Mouse (Mus musculus) lung, adult 2 months (tissue): ENCODE measurements at regions not wholly inside any gene's neighbourhood (a gene's known extent, or its start where the extent isn't known, plus 50 kb on each side); places are given as distances from the start of the nearest gene placed in this dataset.

Experiments used
- CTCF ChIP-seq: fragments of 200-500 bp; IDR thresholded peaks from 2 replicates; pipeline ENCODE4 v1.5.1; 2011; ENCODE audit warnings: mild to moderate bottlenecking, low read length, control low read depth; ENCODE audit not compliant: insufficient read depth
- POLR2A ChIP-seq: fragments of 200-500 bp; IDR thresholded peaks from 2 replicates; pipeline ENCODE4 v1.6.1; 2011; ENCODE audit warnings: low read depth, mild to moderate bottlenecking, control low read depth, low read length, borderline replicate concordance; ENCODE audit errors: extremely low read depth

DNA sequence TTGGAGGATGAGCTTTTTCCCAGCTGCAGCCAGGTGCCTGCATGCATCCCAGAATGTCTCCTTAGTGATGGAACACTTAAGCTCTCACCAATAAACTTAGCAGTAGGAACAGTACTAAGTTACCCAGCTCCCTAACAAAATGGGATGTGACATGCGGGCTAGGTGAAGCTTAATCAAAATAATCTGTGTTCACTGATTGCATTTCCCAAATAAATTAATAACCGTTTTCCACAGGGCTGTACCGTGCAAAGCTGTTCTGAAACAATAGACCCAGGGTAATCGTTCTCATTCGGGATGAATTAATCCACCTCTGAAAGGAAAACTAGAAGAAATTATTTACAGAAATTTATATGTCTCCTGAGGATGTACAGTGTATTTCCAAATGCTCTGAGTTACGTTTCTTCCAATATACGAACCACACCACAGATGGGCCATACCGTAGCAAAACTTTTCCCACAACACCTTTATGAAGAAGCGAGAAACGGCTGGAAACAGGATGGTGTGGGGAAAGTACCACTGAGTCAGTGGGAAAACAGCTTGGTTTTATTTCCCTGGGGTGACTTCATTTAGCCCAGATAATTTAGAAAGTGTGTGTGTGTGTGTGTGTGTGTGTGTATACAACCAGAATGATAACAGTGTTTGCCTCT is 148.5 kb upstream of the Adamts16 start:
- no peak for TF ChIP-seq POLR2A
- TF ChIP-seq CTCF: no peak
